Mouse (Mus musculus) liver, embryonic 14.5 days (tissue): Measurements from ENCODE around the gene Cd55.

ENCODE experiments used
- CTCF ChIP-seq: IDR thresholded peaks from 2 replicates; pipeline ENCODE4 v1.5.1; 2016; ENCODE audit warnings: antibody characterized with exemption, low read depth, control low read depth
- EP300 ChIP-seq: IDR thresholded peaks from 2 replicates; pipeline ENCODE4 v1.6.1; 2016; ENCODE audit warnings: antibody characterized with exemption, low read depth

GRCm38 (mm10) chr1:130474226-130474625 lies 11.7 kb upstream of the Cd55 start:
- TF ChIP-seq CTCF (no peak), EP300 (no peak)
